Mouse (Mus musculus) hindbrain, embryonic 16.5 days (tissue): ENCODE measurements at regions not wholly inside any gene's neighbourhood (a gene's known extent, or its start where the extent isn't known, plus 50 kb on each side); places are given as distances from the start of the nearest gene placed in this dataset.
A peak's percentile ranks its signal among the peaks of the same experiment; 100 is the strongest.

ENCODE experiments used
- ATAC-seq: fragments of 200-750 bp; cut with Nextera tagmentation; 2 replicates; pipeline ENCODE4 v1.8.0; 2017; ENCODE audit warnings: moderate TSS enrichment, moderate library complexity
- H3K27ac ChIP-seq: fragments of 300-500 bp; sonication (generic); 2 replicates; pipeline ENCODE4 v1.5.1; 2014; ENCODE audit warnings: low read depth, mild to moderate bottlenecking, control low read depth, low read length, moderate library complexity
- H3K27me3 ChIP-seq: fragments of 300-500 bp; sonication (generic); replicated peaks from 2 replicates; pipeline ENCODE4 v1.6.1; 2014; ENCODE audit warnings: low read length; ENCODE audit not compliant: control insufficient read depth, insufficient read depth
- H3K36me3 ChIP-seq: fragments of 300-500 bp; sonication (generic); 2 replicates; pipeline ENCODE4 v1.6.1; 2014; ENCODE audit warnings: mild to moderate bottlenecking, low read length, moderate library complexity, mixed read lengths; ENCODE audit not compliant: control insufficient read depth, insufficient read depth
- H3K4me1 ChIP-seq: fragments of 300-500 bp; sonication (generic); 2 replicates; pipeline ENCODE4 v1.6.1; 2014; ENCODE audit warnings: low read depth, low read length; ENCODE audit not compliant: control insufficient read depth, insufficient read depth
- H3K4me2 ChIP-seq: fragments of 300-500 bp; sonication (generic); 2 replicates; pipeline ENCODE4 v1.6.1; 2014; ENCODE audit warnings: mild to moderate bottlenecking, low read length, control low read depth, moderate library complexity
- H3K4me3 ChIP-seq: fragments of 300-500 bp; sonication (generic); 2 replicates; pipeline ENCODE4 v1.5.1; 2014; ENCODE audit warnings: mild to moderate bottlenecking, low read length, control low read depth, moderate library complexity
- H3K9ac ChIP-seq: fragments of 300-500 bp; sonication (generic); 2 replicates; pipeline ENCODE4 v1.6.1; 2014; ENCODE audit warnings: low read depth, mild to moderate bottlenecking, control low read depth, low read length, moderate library complexity
- H3K9me3 ChIP-seq: fragments of 300-500 bp; sonication (generic); 2 replicates; pipeline ENCODE4 v1.6.1; 2014; ENCODE audit warnings: mild to moderate bottlenecking, low read length, moderate library complexity; ENCODE audit not compliant: control insufficient read depth
- WGBS: fragments of 180-500 bp; shearing (Covaris S2); extraction: QIAGEN DNeasy Blood & Tissue Kit; methylation state at CpG from one replicate; pipeline ENCODE4 v1.1.7; 2014; 5-methylcytosine and 5-hydroxymethylcytosine counted together

- Histone ChIP-seq H3K9me3 (no peaks in the 10 kb centered on the region), H3K4me1 (no peaks in the 10 kb centered on the region), H3K27me3 (no peaks in the 10 kb centered on the region), H3K36me3 (no peaks in the 10 kb centered on the region), H3K9ac (no peak overlapping the region), H3K4me2 (no peak overlapping the region), H3K27ac (no peak overlapping the region), H3K4me3 (no peak overlapping the region)
- ATAC-seq: no peak
- 66% methylated on average over 6 of the region's 6 CpGs for WGBS
Observed at GRCm38 (mm10) chr13:38772996-38773395, 114.1 kb upstream of the Eef1e1 start.

- Histone ChIP-seq H3K4me1 (no peaks in the 10 kb centered on the region), H3K27ac (no peak overlapping the region), H3K4me3 (no peak overlapping the region), H3K27me3 (no peaks in the 10 kb centered on the region), H3K9me3 (no peaks in the 10 kb centered on the region), H3K9ac (no peak overlapping the region), H3K36me3 (no peaks in the 10 kb centered on the region), H3K4me2 (no peak overlapping the region)
- WGBS: 41% methylated on average over 4 of the region's 4 CpGs
- ATAC-seq: no peak
Observed at GRCm38 (mm10) chr13:38766133-38766532, 107.3 kb upstream of the Eef1e1 start.

- H3K36me3 ChIP-seq: no peaks in the 10 kb centered on the region
- no peak for ATAC-seq
Observed at GRCm38 (mm10) chr13:38760261-38760660, 101.4 kb upstream of the Eef1e1 start.

GRCm38 (mm10) chr13:38756629-38757227, 97.9 kb upstream of the Eef1e1 start:
- Histone ChIP-seq H3K9ac (no peak overlapping the region), H3K36me3 (no peaks in the 10 kb centered on the region), H3K27me3 (no peaks in the 10 kb centered on the region), H3K4me2 (no peak overlapping the region), H3K4me1 (no peaks in the 10 kb centered on the region), H3K27ac (no peak overlapping the region), H3K4me3 (no peak overlapping the region), H3K9me3 (peaks cover 1% of the 10 kb centered on the region; the same call in 1 of the 2 replicates)
- peak; percentile 82 for ATAC-seq
- WGBS: 62% methylated on average over 11 of the region's 11 CpGs

More at GRCm38 (mm10) chr13:38760261-38760660, 101.4 kb upstream of the Eef1e1 start:
- WGBS: 93% methylated on average over 3 of the region's 3 CpGs
- Histone ChIP-seq H3K4me3 (no peak overlapping the region), H3K4me2 (no peak overlapping the region), H3K27ac (no peak overlapping the region), H3K4me1 (no peaks in the 10 kb centered on the region), H3K9ac (no peak overlapping the region), H3K27me3 (no peaks in the 10 kb centered on the region), H3K9me3 (no peaks in the 10 kb centered on the region)

GRCm38 (mm10) chr13:38753722-38754121, 94.9 kb upstream of the Eef1e1 start:
- WGBS: 81% methylated on average over 4 of the region's 4 CpGs
- H3K27ac ChIP-seq: no peak overlapping the region
- no peaks in the 10 kb centered on the region for H3K27me3 ChIP-seq

GRCm38 (mm10) chr13:38751876-38752275, 93.0 kb upstream of the Eef1e1 start:
- WGBS: 88% methylated on average over 1 of the region's 1 CpGs
- H3K36me3 ChIP-seq: no peaks in the 10 kb centered on the region
- no peak for ATAC-seq

More at GRCm38 (mm10) chr13:38753722-38754121, 94.9 kb upstream of the Eef1e1 start:
- no peak for ATAC-seq
- Histone ChIP-seq H3K4me2 (no peak overlapping the region), H3K36me3 (no peaks in the 10 kb centered on the region), H3K4me3 (no peak overlapping the region), H3K9ac (no peak overlapping the region), H3K4me1 (no peaks in the 10 kb centered on the region), H3K9me3 (peaks cover 3% of the 10 kb centered on the region; the same call in 1 of the 2 replicates)

GRCm38 (mm10) chr13:38740066-38740465, 81.2 kb upstream of the Eef1e1 start:
- Histone ChIP-seq H3K4me2 (no peak overlapping the region), H3K4me3 (no peak overlapping the region), H3K27ac (no peak overlapping the region), H3K36me3 (no peaks in the 10 kb centered on the region), H3K9ac (no peak overlapping the region), H3K9me3 (0 out of 2 replicates have a peak, but pooled peaks cover 2% of the 10 kb centered on the region), H3K4me1 (no peaks in the 10 kb centered on the region), H3K27me3 (no peaks in the 10 kb centered on the region)
- no peak for ATAC-seq
- 95% methylated on average over 8 of the region's 8 CpGs for whole genome bisulfite sequencing

More at GRCm38 (mm10) chr13:38751876-38752275, 93.0 kb upstream of the Eef1e1 start:
- Histone ChIP-seq H3K4me3 (no peak overlapping the region), H3K9ac (no peak overlapping the region), H3K27me3 (no peaks in the 10 kb centered on the region), H3K9me3 (peaks cover 3% of the 10 kb centered on the region; the same call in 1 of the 2 replicates), H3K4me1 (no peaks in the 10 kb centered on the region), H3K27ac (no peak overlapping the region), H3K4me2 (no peak overlapping the region)

- no peaks in the 10 kb centered on the region for H3K27me3 ChIP-seq
- H3K4me1 ChIP-seq: no peaks in the 10 kb centered on the region
- H3K36me3 ChIP-seq: no peaks in the 10 kb centered on the region
- WGBS: 94% methylated on average over 4 of the region's 4 CpGs
- H3K4me3 ChIP-seq: no peak overlapping the region
- no peaks in the 10 kb centered on the region for H3K9me3 ChIP-seq
- H3K9ac ChIP-seq: no peak overlapping the region
- no peak overlapping the region for H3K4me2 ChIP-seq
- no peak for ATAC-seq
- H3K27ac ChIP-seq: no peak overlapping the region
Observed at GRCm38 (mm10) chr13:38736361-38737035, 77.6 kb upstream of the Eef1e1 start.

- Histone ChIP-seq H3K4me2 (no peak overlapping the region), H3K9ac (no peak overlapping the region), H3K27me3 (no peaks in the 10 kb centered on the region), H3K4me1 (no peaks in the 10 kb centered on the region), H3K4me3 (no peak overlapping the region), H3K36me3 (no peaks in the 10 kb centered on the region), H3K9me3 (no peaks in the 10 kb centered on the region), H3K27ac (no peak overlapping the region)
- 78% methylated on average over 6 of the region's 6 CpGs for WGBS
- ATAC-seq: no peak
Observed at GRCm38 (mm10) chr13:38735294-38735693, 76.4 kb upstream of the Eef1e1 start.
